Mouse (Mus musculus) erythroblast, embryonic 14.5 days (primary cell): ENCODE measurements around the gene Gm47791.

Experiments
- GATA1 ChIP-seq: IDR thresholded peaks from 2 replicates; pipeline ENCODE4 v1.6.1; 2012; ENCODE audit warnings: low read length, inconsistent platforms, mixed read lengths
- TAL1 ChIP-seq: IDR thresholded peaks from 3 replicates; pipeline ENCODE4 v1.6.1; 2012; ENCODE audit warnings: low read length, inconsistent platforms, mixed read lengths

DNA sequence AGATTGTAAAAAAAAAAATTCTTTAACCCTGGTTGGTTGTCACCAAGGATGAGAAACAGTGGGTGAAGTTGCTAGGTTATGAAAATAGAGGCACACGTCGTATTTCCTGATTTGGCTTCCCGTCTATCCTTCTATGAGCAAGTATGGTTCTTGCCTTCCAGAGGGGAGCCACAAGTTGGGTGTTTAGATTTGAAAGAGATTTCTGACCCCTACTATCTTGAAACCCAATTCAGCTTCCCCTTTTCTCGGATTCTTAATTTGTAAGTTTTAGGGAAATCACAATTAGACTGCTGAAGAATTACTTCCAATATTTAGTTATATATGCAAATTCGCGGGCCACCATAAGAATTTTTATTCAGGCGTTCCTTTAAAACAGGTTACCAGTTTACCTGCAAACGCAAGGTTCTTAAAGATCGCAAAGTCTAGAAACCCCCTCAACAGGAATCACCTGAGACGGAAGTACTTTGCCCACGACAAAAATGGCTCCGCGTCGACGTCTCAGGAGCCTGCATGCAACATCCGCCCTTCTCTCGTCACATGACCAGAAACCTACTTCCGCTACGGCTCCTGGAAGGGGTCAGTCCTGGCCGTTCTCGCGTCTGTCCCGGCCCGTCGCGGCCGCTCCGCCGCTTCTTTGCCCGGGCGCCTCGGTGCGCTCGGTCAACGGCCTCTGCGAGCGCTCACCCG, 46.6 kb downstream of the Gm47791 start, which contains the start of gene Mff:
- TF ChIP-seq GATA1: no peak
- no peak for TF ChIP-seq TAL1
